Mouse (Mus musculus) limb, embryonic 10.5 days (tissue): ENCODE measurements around the gene Fam71f1. TPM values are rescaled to one million over a fixed set of nuclear protein-coding genes. Genes with fewer than 3 reads are reported as not detected.

Source experiments
- polyA plus RNA-seq: library from polyadenylated mRNA; unstranded; fragments of >200 nt; fragmentation: Nextera tagmentation; extraction: Ambion mirVana; gene quantifications from 2 replicates; pipeline ENCODE4 v1.2.1, GENCODE M21; 2016

Gene Fam71f1
- polyA plus RNA-seq, 1 experiment from 2014 or later = not detected

Other genes with a start within 250 kb of the Fam71f1 start
- gene Rbm28, start 154.1 kb upstream of the Fam71f1 start, polyA plus RNA-seq = 51.1 and 52.9 TPM in 2 replicates
- gene Prrt4, start 139.6 kb upstream of the Fam71f1 start, polyA plus RNA-seq = 2.0 and 3.7 TPM in 2 replicates
- 56.7 and 66.9 TPM in 2 replicates for gene Impdh1, start 102.8 kb upstream of the Fam71f1 start, polyA plus RNA-seq
- gene Hilpda, start 46.7 kb upstream of the Fam71f1 start, polyA plus RNA-seq = 42.7 and 45.2 TPM in 2 replicates
- gene Fam71f2, start 39.5 kb upstream of the Fam71f1 start, polyA plus RNA-seq = 0.40 and 0.55 TPM in 2 replicates
- gene Calu, start 28.9 kb downstream of the Fam71f1 start, polyA plus RNA-seq = 220 and 268 TPM in 2 replicates
- gene Opn1sw, start 69.3 kb downstream of the Fam71f1 start, polyA plus RNA-seq = 0.34 and 0.38 TPM in 2 replicates
- gene Ccdc136, start 77.2 kb downstream of the Fam71f1 start, polyA plus RNA-seq = 19.4 and 29.8 TPM in 2 replicates
- gene Flnc, start 114.1 kb downstream of the Fam71f1 start, polyA plus RNA-seq = 3.7 and 5.6 TPM in 2 replicates
- 185 and 196 TPM in 2 replicates for gene Atp6v1f, start 148.6 kb downstream of the Fam71f1 start, polyA plus RNA-seq
- gene Atp6v1fnb, start 152.3 kb downstream of the Fam71f1 start, polyA plus RNA-seq = 0.34 TPM in 1 of 2 replicates, not detected in the other
- gene Kcp, start 188.8 kb downstream of the Fam71f1 start, polyA plus RNA-seq = 37.2 and 43.9 TPM in 2 replicates
- 3.2 and 4.2 TPM in 2 replicates for gene Irf5, start 207.5 kb downstream of the Fam71f1 start, polyA plus RNA-seq